Mouse (Mus musculus): ENCODE measurements around the gene Tssc4.

The Tssc4 gene

DNA sequence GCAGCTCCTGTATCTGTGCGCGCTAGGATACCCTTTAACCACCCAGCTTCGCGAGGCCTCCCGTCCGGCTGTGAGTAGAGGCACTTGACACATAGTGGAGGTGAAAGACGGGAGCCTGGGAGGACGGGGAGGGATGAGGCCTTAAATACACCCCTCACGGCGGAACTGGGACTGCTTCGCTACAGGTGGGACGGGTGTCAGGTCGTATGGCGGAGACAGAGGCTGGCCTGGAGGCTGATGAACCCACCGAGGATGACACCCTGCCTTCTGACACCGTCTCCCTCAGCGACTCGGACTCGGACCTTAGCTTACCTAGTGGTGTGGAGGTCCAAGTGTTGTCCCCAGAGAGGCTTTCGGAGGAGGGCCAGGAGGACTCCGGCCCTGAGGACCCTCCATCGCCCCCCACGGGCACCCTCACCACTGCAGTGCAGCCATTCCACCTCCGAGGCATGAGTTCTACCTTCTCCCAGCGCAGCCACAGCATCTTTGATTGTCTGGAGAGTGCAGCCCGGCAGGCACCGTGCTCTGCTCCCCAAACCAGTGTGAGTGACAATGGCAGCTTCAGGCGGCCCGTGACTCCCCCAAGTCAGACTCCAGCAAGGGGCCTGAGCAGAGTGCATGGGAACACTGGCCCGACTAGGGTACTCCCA, 827 bp downstream of the Tssc4 start:
- DNase-seq: peak; percentile 37 to 43

DNA sequence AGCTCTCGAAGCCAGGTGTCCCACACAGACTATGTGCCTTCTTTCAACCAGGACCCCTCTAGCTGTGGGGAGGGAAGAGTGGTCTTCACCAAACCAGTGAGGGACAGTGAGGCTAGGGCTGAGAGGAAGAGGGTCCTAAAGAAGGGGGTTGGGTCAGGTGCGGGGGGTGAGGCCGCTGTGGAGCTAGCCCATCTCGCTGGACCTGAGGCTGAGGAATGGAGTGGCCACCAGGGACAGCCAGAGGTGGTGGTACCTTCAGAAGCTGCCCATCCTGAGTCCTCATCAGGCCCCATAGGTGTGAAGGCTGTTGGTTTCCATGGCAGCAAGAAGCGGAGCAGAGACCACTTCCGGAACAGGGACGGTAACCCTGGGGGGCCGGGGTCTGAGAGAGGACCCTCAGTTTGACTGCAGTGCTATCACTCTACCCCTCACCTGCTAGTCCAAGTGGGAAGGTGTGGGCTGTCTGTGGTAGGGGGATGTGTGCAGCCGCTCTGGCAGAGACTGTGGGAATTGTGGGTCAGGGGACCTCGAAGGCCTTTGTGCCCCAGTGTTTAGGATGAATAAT, 1.5 kb downstream of the Tssc4 start:
- DNase-seq: no peak

DNA sequence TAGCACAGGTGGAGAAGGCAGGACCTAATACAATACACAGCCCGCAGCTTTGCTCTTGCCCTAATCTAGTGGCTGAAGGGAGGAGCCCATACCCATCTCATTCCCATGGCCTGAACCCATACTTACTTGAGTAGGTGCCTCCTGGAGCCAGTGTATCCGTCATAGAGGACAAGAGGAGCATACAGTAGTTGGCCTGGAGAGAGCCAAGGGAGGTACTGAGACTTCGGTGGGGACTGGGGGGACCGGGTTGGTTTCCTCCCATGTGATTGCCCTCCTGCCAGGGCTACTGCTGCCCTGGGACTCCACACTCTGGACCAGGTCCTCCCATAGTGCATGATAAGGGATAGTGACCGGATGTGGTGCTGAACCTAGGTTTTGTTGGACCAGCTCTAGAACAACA, 3.6 kb downstream of the Tssc4 start:
- DNase-seq: no peak

DNA sequence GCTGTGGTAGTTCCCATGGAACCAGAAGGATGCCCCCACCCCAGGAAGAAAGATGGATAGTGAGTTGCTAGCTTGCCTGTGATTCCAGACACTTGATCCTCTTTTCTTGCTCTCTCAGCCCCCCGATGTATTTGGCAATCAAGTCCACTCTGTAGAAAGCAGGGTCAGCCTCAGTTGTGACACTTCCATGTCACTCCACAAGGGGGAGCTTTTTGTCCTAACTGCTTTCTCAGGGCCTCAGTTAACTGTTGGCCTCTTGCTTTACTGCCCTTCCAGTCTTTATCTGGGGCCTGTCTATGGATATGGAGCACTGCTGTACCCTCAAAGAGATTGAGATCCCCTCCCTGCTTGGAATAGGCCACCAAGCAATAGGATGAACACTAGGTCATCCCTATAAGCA, 4.0 kb downstream of the Tssc4 start:
- DNase-seq: peak; percentile 45 to 46

DNA sequence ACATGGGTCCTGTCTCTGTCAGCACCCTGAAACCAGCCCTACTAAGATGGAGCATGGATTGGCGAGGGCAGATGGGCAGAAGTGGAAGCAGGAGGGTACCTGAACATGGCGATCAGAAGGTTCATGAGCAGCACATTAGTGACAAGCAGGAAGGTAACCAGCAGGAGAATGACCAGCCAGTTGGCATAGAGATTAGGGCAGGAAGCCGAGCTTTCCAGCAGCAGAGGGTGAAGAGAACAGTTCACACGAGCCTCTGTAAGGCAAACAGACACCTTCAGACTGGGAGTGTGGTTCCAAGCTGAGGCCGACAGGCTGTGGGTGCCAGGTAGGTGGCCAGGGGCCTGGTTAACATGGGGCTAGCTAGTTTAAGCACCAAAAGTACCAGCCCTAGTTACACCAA, 6.3 kb downstream of the Tssc4 start:
- no peak for DNase-seq

DNA sequence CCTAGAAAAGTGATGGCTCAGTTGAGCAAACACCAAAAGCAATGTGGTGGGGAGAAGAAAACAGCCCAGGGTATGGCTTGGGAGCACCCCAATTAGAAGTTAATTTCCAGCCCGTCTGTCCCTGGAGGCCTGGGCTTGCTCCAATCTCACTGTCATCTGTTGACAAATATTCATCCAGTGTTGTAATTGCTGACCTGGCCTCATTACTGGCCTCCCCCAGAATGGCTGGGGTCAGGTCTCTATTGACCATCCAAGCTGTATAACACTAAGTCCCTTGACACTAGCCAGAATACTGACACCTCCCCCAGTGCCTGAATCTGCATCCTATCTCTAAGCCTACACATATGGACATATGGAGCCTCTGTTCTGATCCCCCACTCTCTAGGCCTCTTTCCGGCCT, 8.3 kb downstream of the Tssc4 start:
- no peak for DNase-seq

DNA sequence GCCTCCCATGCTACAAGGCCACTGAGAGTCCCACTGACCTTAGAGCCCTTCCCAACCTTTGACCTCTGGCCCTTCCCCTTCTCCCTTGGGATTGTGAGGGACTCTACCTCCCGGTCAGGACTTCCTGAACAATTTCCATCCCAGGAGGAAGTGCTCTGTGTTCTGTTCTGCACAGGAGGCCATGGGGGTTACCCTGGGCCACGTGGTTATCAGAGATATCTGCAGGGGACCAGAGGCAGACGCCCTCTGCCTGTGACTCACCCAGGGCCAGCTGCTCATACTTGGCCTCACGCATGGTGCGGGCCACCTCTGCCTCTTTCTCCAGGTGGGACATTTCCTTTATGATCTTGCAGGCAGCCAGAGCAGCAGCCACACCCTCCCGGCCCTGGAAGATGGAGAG, 13.0 kb downstream of the Tssc4 start:
- no peak for DNase-seq

DNA sequence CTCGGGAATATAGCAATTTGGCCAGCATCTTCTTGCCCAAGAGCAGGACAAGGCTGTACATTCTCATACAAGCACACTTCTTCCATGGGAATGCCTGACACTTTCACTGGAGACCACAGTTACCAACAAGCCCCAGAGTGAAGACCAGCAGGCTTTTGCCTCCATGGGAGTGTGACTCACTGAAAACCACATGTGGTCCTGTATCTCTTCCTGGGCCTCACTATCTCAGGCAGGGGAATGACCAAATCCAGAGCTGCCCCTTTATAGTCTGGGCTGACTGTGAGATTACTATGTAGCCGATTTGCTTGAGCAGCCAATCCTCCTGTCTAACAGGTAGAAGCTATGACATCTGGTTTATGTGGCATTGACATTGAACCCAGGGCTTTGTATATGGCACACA, 14.7 kb downstream of the Tssc4 start:
- DNase-seq: no peak

DNA sequence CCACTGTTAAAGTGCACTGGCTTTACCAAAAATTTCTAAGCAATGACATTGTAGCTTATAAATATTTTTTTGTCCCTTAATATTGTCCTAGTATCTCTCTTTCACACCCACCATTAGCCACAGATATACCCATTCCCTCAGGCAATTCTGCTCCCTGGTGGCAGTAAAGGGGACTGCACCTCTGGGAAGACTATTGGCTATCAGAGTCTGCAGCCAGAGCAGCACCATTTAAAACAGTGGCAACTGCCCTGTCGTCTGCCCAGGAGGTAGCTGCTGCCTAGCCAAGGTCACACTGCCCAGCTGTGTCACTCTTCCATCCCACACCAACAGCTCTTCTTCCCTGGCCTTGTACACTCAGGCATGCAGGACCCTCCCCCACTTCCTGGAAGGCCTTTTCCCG, 17.3 kb downstream of the Tssc4 start:
- peak; percentile 63 to 65 for DNase-seq

DNA sequence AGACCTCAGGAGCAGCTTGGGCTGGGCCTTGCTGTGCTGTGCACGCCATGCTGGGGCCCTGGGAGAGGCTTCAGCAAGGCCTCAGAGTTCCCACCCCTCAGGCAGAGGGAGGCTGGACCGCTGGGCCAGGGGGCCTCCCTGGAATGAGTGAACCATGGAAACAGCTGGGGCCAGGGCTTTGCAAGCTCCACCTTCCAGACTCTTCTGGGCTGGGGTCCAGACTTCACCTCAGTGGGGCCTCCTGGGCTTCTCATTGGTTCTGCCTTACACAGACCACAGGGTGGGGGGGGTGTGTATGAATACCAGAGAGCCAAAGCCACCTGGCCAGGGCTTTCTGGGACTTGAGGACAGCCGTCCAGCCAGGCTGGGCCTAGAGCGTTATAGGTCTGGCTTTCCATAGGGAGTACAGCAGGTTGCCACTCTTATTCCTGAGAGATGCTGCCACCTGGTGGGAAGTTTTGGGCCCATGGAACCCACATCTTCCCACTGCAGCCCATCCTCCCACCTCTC, 18.1 kb downstream of the Tssc4 start:
- peak; percentile 37 to 42 for DNase-seq

DNA sequence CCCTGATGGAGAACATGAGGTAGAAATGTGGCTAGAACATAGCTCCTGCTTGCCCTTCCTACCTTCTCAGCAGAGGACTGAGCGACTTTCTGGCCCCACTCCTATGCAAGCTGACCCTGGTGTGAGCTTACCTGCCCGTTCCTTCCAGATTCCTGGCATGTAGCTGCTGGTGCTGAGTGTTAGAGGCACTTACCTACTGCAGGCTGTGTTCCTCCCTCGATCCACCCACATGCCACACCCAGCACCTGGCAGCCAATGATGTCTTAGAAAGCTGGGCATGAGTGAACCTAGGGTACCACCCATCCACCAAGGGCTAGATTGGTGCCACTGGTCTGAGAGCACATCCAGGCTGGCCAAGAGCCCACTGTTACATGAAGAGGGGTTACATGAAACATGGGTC, 24.8 kb downstream of the Tssc4 start:
- no peak for DNase-seq

DNA sequence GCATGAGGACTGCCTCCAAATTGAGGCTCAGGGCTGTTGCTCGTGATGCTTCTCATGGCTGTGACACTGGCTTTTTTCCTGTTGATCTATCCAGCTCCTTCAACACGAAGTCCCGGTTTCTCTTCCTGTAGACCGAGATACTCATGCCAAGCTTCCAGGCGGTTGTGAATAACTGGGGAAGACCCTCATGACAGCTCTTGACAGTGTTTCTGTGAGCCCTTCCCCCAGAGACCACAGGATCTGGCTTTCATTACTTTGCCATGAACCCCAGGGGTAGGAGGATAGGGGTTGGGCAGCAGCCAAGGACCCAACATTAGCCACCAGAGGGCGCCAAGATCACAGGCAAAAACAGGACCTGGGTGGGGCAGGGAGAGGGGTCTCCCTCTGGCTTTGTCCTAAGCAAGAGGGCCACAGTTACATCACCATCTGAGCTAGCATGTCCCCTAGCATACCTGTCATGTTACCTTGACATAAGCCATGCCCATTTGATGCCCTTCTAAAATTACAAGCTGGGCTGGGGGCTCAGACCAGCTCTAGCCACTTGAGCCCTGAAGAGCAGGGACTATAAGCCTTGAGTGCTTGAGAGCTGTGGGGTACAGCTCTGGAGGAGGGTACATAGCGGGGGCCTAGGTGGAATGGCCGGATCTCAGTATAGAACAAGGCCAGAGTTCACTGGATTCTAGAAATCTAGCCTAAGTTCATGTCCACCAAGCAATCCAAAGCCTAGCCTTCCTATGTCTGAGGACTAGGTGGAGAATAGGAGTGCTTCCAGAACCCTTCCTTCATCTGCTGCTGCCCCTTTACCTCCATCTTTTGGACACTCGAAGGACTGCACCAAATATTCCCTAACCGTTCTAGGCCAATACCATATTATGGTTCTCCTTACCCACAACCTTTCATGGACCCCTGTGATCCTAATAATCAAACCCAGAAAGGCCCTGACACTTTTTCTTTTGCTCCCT, 25.8 kb downstream of the Tssc4 start, which contains the start of gene Trpm5:
Gene Trpm5 (minus strand): TSS at position 51 of the 962 bp plus-strand sequence.
- DNase-seq: peak; percentile 39 to 56

DNA sequence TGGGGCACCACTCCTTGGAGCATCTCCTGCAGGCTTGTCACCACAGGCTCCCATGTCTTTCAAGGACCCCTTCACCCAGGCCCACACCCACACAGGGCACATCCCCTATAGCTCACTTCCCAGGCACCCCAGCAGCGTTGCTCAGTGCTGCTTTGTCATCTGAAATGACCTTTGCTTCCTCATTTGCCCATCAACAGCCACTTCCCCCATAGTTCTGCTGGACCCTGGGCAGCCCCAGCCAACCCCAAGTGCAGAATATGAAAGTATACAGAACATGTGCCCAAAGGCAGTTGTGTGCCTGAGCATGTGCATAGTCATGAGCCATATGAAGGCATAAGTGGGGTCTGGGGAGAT, 26.5 kb downstream of the Tssc4 start:
- DNase-seq: no peak

DNA sequence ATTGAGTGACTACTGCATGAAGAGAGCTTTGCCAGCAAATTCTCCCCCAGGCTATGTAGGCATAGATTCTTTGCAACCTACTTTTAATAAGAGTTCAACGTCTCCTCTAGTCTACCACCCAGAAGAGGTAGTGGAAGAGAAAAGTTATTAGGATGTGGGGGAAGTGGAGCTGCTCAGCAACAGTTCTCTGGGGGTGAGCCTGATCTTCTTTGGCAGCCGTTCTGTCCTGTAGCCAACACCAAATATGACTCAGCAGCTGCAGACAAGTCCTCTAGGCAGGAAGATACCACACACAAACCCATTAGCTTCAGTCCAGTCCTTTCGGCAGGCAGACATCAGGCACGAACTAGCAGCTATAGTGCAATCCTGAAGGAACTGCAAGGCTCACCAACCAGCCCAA, 31.7 kb downstream of the Tssc4 start:
- no peak for DNase-seq

DNA sequence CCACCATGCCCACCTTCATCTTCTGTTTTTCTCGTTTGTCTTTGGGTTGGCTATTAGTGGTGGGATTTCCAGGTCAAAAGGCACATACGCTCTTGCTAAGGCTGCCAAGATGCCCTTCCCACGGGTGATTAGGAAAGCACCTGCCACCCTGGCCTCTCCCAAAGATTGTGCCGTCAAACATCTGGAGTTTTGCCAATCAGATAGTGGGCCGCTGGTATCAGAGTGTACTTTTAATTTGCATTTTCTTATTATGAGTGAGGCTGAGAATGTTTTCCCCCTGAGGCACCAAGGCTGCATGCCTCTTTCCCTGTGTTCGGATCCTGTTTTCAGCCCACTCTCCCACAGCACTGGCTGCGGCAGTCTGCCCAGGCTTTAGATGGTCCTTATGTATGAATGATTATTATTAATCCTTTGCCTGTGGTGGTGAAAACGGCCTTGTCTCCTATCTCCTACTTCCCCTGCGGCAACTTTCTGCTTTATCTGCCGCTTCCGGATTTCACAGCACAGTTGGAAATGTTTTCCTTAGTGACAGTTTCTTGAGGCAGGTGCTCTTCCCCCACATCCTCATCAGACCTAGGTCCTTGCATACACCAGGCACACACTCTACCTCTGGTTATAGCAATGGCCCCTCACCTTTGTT, 36.3 kb downstream of the Tssc4 start:
- no peak for DNase-seq

DNA sequence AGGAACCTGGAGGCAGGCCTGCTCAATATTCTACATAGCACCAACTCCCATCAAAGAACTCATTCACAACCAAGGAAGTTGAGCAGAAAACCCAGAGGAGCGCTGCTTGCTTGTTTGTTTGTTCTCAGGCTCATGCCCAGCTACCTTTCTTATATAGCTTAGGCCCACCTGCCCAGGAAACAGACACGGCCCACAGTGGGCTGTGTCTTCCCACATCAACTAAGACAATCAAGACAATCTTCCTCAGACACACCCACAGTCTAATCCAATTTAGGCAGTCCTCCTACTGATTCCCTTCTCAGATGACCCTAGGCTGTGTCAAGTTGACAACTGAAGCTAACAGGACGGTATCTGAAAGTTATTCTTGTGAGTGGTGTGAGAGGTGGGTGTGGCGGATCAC, 37.0 kb downstream of the Tssc4 start, which contains the start of gene Kcnq1:
Gene Kcnq1 (plus strand): TSS at position 301 of the 400 bp plus-strand sequence.
- no peak for DNase-seq

DNA sequence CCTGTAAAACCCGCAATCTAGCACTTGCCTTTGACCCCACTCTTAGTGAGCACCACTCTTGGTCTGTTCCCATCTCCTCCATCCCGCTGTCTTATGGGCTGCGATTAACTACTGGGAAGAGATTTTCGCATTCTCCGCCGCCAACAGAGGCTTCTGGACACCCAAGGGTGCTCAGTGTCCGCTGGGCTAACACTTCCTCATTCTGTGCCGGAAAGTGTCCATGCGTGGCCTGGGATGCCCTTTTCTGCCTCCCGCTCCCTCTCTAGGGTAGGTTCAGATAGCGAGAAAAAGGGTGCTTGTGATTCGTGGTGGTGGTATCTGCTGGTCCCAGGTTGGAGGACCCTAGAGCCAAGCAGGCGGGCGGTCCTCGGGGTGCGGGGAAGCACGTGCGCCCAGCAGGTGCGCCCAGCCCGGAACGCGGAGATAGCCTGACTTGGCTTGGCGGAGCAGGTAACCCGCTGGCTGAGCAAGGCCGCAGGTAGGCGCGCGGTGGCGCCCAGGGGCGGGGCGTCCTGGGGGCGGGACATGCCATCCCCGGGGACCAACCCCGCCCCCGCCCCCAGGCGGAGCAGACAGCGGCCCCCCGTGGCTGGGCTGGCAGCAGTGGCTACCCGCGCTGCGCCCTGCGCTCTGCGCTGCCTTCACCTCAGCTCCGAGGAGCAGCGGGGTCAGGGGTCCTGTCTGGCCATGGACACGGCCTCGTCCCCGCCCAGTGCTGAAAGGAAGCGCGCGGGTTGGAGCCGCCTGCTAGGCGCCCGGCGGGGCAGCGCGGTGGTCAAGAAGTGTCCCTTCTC, 37.8 kb downstream of the Tssc4 start:
- no peak for DNase-seq

DNA sequence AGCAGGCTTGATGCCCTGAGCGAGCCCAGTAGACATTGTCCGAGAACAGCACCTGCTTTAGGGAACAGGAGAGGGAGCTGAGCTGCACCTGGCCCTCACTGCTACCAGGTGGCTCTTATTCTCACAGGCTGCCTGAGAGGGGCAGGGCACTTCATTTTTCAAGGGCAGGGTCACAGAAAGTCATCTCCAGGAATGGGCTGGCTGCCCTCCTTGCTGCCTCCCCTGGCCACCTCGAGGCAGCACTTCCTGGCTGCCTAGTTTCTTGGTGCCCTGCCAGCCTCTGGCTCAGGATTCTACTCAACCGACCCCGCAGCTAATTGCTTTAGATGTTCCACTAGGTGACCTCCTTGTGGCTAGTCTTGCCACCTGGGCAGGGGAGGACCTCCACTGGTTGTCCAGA, 39.2 kb downstream of the Tssc4 start:
- peak; percentile 25 to 26 for DNase-seq

DNA sequence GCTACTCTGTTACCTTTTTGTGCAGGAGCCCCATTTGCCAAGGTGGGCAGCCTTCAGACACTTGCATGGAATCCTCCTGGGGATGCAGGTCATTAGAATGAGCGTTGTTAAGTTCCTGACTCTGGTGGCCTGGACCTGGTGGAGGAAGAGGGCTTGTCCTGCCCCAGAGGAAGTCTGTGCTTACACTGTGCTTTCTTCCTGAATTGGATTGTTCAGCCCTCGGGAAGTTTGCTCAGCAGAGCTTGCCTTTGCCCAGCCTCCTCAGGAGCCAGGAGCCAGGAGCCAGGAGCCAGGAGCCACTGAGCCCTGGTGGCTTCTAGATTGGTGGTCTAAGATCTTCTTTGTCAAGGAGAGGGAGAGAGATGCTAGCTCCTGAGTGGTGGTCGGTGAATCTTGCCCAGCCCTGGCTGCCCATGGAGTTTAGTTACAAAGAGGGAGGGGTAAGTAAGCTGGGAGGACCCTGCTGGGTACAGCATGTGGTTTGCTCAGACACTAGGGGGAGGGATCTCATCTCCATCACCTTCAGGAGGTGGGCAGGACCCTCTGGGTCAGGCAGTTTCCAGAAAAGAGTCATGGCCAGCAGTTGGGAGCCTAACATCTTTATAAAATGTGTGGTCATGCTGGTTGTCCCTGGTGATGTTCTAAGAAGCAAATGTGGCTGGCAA, 40.1 kb downstream of the Tssc4 start:
- no peak for DNase-seq

DNA sequence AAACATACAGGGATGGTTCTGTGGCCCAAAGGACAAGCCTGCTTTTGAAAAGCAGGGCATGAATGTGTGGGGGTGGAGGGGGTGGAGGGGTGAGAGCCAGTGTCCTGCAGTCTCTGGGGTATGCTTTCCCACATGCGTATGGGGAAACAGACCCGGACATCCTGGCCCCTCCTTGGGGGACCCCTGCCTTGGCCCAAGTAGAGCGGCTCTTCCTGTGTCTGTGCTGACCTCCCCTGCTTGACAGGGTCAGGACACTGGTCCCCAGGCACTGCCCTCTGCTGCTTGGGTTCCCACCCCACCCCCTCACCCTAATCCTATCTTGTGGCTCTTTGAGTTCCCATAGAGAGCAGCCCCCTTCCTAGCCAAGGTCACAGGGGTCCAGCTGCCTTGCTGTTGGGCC, 40.6 kb downstream of the Tssc4 start:
- DNase-seq: no peak

DNA sequence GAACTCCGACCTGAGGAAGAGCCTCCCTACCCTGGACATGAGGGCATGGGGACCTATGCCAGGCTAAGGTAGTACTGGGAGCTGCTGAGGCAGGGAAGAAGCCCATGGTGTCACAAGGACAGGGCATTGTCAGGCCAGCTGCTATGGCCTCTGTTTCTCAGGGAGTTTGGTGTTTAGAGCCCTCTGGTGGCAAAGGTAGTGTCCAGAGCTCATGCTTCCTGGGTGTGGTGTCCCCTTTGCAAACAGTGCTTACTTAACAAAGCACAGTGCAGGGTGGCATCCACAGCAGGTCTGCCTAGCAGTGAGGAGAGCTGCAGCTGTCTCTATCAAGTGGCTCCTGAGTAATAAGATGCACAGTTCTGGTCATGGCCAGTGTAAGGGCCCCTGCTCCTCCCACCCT, 41.8 kb downstream of the Tssc4 start:
- no peak for DNase-seq

DNA sequence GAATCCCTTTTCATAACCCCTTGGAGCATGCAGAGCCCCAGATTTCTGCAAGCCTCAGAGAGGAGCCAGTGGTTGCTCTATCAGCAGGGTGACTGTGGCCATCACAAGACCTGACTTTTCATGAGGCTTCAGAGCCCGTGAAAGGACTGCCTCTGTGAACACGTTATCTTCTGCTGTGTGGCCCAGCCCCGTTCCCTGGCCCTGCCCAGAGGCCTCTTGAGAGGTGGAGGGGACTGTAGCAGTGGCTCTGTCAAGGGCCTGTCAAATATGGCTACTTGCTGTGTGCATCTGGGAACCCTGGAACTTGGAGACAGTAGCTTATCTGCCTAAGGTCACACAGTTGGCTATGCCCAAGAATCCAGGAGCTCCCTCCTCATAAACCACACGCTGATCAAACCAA, 42.7 kb downstream of the Tssc4 start:
- no peak for DNase-seq

All from cerebellum, adult 18-20 months (tissue).